Mouse (Mus musculus): ENCODE data around the gene Serpinb2.

Gene Serpinb2

DNA sequence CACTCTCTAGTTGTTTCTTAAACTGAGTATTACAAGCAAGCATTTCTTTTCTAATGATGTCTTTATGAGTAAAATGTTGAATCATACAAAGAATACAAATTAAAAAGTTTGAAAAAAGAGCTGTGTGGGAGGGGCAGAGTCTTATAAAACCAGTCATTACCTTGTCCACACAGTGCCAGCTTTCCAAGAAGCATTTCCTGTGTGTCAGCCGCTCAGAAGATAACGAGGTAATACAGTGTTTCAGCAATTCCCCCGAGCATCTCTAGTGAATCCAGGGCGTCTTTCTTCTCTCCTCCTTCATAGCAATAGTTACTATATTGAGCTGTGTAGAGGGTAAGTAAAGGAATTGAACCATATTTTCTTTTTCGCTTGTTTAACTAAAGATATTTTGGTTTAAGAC, at the start of gene Serpinb2:
Serpinb2 (plus strand) TSS at position 172 of the 400 bp plus-strand sequence.
- DNase-seq = no peak

DNA sequence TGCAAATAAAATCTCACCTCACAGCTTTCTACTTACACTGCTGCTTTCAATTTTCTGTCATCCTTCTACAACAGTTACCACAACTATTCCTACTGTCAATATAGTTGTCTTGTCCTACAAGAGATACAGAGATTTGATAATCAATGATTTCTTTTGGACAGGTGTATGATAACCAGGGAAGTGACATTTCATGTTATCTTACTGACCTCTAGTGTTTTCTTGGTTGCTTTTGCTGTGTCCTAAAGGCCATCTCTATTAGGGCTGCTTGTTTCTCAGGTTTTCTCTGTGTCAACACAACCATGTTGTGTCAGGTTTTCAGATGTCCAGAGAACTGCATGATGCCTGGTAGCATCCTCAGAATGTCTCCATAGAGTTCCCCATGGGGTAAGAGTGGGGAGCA, 31.3 kb upstream of the Serpinb2 start:
- DNase-seq = no peak

DNA sequence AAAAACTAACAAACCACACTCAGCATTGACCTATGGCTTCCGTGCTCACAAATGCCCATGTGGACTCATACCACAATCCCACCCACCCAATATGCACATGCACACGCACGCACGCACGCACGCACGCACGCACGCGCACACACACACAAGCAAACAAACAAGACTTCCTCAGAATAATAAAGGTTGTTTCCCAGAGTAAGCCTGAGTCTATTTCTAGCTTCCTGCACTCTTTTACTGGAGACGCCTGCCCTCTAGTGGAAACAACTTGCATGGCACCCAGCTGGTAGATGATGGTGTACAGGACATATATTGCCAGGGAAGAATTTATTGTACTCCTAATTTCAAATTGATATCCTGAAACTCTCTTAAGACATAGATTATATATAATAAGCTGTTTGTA, 29.8 kb upstream of the Serpinb2 start:
- peak; percentile 61 for DNase-seq

DNA sequence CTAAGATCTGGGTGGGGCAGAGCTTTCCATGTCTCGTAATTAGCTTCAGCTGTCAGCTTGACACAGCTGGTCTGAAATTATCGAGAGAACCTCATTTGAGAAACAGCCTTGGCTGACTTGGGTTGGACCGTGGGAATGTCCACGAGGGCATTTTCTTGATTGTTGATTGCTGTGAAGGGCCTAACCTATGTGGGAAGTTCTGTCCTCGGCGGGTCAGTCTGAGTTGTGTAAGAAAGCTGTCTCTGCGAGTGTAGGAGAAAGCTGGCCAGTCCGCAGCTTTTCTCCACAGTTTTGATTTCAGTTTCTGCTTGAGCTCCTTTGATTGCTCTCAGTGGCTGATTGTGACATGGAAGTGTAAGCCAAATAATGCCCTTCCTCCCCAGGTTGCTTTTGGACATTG, 21.6 kb upstream of the Serpinb2 start:
- DNase-seq = no peak

DNA sequence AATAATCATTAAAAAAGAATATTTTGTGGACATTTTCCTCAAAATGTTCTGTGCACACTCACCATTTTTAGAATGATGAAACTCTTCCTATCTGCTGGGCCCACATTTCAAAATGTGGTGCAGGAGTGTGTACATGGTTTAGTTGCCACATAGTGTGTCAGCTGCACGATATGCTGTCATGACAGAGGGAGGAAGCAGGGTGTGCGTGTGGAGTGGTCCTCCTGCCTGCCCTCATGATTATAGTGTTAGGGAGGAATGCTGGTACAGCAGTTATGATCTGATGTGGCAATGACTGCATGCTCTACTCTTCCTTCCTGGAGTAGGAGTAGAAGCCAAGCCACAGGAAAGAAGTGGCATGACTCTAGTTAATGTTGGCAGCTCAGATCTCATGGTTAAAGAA, 14.4 kb upstream of the Serpinb2 start:
- no peak for DNase-seq

DNA sequence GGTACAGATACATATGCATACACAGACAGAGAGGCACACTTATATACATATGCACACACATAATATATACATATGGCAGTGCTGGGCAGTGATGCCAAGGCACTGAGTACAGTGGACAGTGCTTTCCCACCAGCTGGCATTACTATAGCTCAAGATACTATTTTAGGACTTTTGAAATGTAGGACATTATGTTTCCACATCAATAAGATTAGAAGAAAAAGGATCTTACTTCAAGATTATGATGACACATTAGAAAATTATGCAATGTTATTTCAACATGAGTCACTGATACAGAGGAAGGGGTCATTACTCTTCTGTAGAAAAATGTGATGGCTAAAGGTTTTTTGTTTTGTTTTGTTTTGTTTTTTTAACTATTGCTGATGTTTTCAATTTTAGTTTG, 9.2 kb upstream of the Serpinb2 start:
- no peak for DNase-seq

DNA sequence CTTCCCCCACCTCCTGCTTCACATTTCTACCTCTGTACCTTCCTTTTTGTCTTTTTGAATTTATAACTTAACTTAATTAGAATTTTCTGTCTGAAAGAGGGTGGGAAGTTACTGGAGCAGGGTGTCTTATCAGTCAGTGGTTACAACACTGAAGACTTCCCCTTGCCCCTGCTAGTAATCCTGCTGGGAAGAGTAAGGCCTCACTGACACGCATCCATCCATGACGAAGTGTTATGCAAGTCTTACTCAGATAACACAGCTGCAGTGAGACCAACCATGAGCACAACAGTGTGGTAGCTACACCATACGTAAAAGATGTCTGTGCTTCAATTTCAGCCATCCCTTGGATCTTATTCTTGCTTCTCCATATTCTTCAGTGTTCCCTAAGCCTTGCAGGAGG, 7.9 kb upstream of the Serpinb2 start:
- no peak for DNase-seq

DNA sequence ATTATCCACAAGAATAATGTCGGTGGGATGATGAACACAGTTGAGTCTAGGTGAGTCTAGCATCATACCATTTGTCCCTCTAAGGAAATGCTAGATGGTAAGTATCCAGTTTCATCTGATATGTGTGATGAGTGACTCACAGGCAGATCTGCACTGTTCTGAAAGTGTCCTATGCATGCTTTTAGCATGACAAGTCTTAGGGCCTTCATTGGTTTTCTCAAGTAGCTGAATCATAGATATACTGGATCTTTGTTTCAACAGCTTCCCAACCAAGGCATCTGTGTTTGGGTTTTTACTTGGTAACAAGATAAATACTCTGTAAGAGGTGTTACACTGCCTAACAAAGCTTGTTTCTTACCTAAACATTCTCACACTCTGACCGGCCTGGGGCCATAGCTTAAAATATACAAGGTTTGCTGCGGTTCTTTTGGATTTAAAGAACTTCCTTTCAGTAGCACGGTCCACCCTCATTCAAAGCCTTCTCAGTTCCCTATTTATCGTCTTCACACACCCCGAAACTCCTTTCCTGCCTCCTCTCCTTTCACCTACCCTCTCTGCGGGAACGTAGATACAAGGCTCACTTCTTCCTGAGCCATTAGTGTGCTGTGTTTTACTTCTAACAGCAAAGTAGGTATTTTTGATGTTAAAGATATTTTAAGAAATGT, 5.2 kb upstream of the Serpinb2 start:
- DNase-seq = no peak

DNA sequence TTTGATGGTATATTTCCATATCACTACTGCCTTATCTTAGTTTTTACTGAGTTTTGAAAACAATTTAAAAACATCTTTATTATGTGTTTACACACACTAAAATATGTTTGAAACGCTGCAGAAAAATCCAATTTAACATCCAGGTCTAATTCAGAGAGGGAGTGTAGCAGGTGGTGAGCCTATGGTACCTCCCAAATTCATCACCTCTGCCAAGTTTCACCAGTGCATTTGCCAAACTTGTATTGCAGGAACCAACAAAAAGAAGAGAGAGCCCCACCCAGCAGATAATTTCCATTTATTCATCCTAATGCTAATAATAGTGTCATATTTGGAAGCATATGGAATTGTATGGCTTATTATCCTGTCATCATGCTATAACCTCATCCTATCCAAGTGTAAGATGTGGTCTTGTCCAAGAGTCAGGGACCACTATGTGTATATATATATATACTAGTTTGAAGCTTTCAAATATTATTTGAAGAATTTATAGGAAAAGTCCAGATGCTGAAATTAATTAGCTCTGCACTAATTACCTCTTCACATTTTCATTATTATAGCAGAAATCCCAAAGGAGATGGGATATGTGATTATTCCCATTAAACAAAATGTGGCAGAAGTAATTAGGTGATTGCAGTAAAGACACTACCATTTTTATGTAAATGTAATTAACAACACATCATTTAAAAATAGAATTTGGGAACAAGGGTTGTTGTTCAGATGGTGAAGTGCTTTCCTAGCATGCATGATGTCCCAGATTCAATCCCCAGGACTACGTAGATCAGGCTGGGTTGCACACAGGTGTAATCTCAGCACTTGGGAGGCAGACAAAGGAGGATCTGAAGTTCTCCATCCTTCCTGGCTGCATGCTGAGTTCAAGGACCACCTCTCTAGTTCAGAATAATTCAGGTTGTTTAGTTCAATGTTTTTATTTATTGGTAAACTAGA, 1.2 kb downstream of the Serpinb2 start:
- no peak for DNase-seq

DNA sequence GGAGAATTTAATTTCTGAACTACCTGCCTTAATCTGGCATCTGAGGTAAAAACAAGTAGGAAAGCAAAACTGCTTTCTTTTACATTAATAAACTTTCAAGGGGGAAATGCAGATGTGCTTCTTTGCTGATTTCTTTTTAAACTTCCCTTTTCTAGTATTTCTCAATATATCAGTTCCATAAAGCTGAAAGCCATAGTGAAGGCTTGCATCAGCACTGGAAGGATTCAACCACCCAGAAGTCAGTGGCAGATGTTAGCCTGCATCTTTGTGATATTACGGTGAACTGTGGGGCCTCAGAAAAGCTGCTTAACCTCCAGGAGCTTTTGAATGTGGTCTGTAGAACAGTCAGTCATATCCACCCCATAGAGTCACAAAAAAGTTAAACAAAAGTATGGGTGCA, 2.3 kb downstream of the Serpinb2 start:
- DNase-seq = no peak

DNA sequence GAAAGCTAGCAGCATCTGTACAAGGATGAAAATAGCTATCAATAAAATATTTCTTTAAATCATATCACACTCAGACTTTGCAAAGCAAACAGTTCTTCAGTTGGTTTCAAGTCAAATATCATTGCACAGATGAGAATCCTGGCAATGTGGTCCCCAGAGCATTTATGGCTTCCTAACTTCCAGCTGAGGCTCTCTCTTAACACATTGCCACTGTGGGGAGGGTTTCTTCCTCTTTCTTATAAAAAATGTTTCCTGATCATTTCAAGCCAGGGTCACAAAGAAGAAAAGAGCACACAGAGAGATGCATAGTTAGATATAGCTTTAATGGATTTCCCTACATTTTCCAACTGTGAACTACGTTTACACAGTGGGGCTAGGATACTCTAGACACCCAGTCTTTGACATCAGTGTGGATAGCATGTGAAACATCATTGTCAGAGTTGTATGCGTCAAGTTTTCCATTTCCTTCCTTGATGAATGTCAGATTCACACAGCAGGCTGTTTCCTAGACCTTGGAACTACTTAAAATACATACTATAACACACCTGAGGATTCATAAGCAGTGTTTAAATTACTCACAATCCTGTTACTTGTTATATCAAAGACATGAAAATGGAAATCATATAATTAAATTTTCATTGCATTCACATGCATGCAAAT, 4.7 kb downstream of the Serpinb2 start:
- no peak for DNase-seq

DNA sequence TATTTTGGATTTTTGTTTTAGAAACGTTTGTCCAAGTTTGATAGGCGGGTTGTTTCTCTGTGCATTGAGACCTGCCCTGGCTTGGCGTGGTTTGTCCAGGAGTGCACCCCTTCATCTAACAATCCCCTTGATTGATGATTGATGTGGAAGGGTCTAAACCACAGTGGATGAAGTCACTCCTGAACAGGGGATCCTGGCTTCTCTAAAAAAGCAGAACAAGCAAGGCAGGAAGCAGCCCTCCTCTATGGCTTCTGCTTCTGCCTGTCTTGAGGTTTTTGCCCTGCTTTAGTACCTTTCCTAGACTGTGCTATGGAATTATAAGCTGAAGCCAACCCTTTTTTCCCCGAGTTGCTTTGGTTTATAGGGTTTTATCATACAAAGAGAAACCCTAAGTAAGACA, 14.4 kb downstream of the Serpinb2 start:
- DNase-seq = no peak

DNA sequence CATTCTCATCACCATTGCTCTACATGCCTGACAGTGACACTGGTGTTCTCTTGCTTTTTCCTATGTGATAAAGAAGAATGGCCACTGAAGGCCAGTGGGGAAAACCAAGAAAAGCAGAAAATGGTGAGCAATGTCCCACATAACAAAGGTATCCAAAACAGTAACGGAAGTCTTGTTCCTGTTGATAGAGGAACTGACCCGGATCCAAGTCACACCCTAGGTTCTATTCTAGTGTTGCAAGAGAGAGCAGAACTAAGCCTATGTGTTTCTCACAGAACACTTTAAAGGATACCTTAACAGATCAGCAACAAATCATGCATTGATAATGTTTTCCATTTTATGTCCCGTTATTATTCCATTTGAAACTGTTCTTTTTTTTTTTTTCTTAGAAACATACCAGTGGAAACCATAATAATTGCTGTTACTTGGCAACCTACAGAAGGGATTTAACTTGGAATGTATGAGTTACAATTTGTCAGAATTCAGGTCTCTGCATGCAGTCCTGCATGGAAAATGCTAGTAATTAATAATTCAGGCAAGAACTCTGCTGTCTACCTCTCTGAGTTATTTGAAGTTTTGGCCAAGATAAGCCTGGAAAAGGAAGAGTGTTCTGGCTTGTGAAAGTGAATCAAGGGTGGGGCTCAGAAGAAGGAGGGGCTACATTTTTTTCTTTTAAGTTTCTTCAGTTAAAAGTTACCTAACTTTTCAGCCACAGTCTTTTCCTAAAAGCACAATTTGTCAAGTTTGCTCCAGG, 17.3 kb downstream of the Serpinb2 start:
- no peak for DNase-seq

DNA sequence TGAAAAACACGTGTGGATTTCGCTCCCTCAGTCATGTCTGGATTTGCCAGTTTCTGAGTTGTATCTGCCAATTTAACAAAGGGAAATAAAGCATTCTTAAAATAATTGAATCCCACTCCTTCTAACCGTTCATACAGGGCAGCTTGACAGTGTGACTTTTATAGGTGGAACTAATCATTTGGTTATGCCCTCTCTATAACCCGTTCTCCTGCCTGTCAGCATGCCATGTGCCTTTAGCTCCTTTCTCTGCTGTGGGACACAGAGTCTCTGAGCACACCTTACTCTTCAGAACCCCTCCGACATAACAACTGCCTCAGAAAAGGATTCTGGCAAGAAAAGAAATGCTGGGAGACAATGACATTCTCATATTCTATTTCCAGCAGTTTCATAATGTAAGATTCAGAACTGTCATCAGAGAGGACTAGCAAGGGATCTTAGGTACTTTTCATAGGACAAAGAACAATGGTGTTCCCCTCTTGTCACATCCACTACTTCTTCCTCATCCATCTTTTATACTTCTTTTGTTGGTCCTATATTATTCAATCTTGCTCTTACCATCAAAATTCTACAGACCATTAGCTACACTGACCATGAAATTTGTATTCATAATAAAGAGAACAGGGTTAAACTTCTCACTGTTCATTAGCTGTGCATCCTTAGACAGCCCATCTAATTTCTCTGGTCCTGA, 18.3 kb downstream of the Serpinb2 start:
- no peak for DNase-seq

DNA sequence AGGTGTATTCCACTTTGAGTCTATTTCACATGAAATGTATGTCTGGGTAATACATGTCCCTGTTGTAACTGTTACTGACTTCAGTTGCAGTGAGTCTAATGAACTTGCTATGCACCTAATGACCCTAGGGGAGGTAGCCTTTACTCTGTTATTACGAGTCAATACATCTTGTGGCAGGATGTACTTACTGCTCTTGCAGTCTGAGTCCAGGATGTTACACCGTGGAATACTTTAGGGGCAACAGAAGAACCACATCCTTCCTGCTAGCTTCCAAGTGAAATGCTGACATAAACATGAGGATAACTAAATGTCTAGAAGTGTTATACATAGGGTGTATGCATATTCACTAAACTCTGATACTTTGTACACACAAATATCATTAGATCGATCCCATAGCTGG, 22.5 kb downstream of the Serpinb2 start:
- no peak for DNase-seq

DNA sequence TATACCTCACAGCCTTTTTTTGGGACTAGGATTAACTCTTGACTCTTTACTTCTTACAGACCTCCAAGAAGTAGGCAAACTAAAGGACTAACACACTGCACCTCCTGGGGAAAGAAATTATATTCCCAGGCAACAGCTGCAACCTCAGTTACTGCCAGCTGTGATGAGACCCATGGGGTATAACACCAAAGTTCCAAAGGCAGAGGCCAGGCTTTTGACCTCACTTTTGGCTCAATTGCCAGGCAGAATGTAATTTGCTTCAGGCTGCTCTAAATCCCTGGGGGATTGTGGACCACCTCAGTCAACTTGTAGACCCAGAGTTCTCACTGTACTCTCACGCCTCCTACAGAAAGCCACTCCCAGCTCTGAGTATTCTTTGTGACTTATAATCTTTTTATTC, 26.2 kb downstream of the Serpinb2 start:
- DNase-seq = no peak

DNA sequence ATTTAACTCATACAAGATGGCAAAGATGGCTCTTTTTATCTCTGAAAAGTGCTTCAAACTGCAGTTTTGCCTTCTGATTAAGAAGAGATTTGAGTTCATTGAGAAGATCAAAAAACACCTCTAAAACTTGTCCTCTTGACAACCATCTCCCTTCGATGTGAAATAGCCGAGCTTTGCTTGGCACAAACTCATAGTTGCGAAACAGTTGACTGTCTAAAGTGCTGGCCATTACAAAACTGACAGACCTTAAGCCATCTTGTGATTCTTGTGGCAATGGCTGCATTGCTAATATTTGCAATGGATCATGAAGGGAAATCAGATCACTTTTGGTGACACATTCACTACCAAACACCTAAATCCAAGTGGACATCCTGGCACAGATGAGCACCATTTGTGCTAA, 48.3 kb downstream of the Serpinb2 start:
- DNase-seq = no peak

DNA sequence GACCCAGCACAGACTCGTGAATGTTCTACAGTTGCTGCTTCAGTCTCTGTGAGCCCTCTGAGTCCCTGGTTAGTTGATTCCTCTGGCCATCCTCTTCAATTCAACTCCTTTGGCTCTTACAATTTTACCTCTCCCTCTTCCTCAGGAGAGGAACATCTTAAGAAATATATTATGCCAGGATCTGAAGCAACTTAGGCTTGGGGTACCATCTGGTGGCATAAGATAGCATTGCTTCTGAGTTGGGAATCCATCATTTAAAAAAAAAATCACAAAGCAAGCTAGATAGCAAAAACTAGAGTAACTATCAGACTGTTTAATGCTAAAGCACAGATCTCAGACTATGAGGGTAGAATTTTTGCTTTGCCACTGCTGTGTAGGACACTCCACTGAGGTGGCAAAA, 50.9 kb downstream of the Serpinb2 start:
- DNase-seq = no peak

DNA sequence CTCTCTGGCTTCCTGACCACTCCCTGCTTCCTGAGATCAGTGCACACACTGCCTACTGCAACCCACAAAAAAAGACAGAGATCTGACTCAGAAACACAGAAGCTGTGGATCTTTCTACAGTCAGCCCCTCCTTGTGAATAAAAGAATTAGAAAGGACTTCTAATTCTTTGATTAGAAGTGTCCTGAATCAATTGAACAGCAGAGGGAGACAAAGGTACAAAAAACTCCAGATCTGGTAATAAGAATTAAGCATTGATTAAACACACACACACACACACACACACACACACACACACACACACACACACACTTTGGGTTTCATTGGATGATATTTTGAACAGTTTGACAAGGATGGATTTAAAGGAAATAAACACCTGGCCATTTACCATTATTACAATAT, 54.4 kb downstream of the Serpinb2 start:
- no peak for DNase-seq

DNA sequence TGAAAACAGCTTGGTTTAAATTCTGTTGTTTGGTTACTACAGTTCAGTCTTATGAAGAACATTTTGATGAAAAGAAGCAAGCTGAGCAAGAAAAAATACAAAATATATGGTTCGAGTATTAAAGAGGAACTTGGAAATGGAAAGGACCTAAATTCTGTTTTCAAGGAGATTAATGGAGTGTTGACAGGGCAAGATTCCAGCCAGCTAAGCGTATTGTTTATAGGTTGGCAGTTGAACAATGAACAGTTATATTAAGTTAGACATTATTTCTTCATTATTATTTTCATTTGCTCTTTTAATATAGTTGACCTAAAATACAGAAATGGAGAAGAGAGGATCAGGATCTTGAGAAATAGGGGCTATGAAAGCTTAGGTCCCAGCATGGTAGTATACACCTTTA, 64.9 kb downstream of the Serpinb2 start:
- no peak for DNase-seq

DNA sequence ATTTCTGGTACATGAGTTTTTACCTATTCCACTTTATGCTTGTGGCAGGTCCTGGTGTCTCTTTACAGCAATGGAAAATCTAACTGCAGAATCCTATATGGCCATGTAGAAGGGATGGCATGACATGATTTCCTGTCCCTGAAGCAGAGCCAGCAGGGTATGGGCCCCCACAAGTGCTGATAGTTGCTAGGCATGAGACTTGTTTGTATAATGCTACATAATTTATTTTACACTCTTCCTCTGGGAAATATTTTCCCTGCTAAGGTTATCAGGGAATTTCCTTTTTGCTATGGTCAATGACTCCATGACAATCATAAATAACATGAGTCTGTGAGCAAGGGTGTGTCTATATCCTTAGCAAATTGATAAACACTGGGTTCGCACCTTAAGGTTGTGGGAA, 66.3 kb downstream of the Serpinb2 start:
- DNase-seq = no peak

DNA sequence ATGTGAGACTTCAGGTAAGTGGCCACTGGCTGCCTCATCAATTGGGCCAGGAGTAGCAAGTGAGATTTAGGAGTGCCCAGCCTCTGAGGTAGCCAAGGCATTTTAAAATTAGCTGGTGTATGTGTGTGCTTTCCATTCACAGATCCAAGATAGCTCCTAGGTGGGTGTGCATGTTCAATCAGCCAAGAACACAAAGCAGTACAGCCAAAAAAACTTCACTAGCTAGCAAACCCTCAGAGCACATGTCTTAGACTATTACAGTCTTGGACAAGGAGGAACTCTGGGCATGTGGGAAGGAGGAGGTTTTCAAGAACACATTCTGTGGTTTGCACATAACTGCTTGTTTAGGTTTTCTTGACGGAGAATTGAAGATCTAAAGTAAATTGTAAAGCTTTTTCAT, 70.0 kb downstream of the Serpinb2 start:
- DNase-seq = no peak

DNA sequence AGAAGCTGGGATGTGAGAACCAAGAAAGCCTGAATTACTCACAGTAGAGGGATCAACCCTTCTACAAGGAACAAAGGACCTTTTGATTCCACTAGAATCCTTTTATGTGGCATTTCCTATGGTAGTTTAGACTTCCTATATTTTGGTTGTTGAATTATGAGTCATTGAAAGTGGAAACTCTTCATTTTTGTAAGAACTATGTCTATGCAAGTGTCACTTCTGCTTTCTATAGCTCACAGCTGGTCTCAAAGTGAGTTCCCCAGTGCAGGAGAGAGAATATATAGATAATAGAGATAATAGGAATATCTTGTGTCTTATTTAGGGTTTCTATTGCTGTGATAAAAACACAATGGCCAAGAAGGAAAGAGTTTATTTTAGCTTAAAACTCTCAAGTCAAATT, 71.7 kb downstream of the Serpinb2 start:
- no peak for DNase-seq

Measured in thymus, postnatal 14 days (tissue).